Mouse (Mus musculus): ENCODE results near the gene Bach1.

The Bach1 gene

GRCm38 (mm10) chr16:87714550-87714949 lies 15.8 kb downstream of the Bach1 start:
- DNase-seq, result no peak

DNA sequence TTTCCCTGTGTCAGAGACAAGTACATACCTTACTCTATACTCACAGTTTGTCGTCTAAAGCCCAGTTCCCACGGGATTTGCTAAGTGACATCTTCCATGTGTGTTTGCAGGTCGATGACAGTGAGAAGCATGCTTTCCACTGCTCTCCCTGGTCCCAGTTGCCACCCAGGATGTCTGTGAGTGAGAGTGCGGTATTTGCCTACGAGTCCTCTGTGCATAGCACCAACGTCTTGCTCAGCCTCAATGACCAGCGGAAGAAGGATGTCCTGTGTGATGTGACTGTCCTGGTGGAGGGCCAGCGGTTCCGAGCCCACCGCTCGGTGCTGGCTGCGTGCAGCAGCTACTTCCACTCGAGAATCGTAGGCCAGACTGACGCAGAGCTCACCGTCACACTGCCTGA lies 16.5 kb downstream of the Bach1 start:
- DNase-seq, result no peak

- DNase-seq, result no peak
Observed at GRCm38 (mm10) chr16:87716269-87716668, 17.5 kb downstream of the Bach1 start.

DNA sequence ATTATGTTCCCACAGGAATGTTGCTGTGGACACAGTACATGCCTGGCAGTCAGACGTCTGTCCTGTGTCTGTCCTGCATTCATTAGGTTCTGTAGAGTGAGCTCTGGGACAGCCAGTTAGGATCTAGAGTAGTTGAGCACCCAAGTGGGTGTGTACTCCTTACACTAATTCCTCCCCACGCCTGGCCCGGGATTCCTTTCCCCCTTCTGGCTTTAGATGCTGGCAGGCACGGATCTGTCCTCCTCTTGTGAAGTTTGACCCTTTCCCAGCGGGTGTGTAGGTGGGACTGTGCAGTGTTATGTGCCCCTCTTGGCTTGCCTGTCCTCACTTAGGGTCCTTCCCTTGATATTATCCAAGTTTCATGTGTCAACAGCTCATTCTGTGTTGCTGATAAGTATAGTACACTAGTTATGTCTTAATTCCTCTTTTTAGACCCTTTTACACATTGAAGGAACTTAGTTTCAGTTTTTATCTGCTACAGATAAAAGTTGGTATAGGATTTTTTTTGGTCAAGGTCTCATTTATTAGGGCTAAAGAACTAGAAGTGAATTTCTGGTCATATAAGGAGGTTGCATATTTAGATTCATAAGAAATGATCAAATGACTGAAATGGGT lies 18.4 kb downstream of the Bach1 start:
- no peak for DNase-seq

GRCm38 (mm10) chr16:87719071-87719470 lies 20.3 kb downstream of the Bach1 start:
- no peak for DNase-seq

DNA sequence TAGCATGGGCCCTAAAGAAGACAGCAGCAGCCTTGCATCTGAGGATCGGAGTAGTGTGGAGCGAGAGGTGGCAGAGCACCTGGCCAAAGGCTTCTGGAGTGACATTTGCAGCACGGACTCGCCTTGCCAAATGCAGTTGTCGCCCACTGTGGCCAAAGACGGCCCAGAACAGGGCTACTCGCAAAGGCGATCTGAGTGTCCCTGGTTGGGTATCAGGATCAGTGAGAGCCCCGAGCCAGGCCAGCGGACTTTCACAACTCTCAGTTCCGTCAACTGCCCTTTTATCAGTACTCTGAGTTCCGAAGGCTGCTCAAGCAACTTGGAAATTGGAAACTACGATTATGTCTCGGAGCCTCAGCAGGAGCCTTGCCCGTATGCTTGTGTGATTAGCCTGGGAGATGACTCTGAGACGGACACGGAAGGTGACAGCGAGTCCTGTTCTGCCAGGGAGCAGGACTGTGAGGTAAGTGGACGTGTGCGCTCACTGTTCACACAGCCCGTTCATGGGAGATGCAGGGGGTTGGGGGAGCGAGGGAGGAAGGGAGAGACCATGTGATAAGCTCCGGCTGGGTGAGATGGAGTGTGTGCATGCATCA lies 21.0 kb downstream of the Bach1 start:
- DNase-seq, result no peak

DNA sequence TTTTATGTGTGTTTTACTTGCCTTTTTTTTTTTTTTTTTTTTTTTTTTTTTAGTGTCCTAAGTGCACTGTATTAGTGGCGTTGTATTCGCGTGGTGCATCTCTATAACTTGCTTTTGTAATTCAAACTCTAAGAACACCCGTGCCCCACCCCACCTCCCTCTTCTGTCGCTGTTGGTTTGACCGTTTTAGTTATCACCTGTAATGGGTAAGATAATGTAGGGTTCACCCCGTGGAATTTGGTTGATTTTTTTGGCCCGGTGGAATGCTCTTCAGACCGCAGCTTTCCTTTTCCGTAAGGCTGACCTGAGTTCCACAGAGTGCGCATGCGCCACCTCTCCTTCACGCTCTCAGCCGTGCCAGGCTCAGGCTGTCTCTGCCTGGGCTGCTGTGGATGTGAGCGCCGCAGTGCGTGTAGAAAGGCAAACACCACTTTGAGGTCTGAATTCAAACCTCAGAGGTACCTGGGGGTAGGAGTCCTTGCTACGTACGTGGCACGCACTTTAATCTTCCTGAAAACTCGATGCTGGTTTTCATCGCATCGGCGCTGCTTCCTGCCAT lies 22.2 kb downstream of the Bach1 start:
- no peak for DNase-seq

GRCm38 (mm10) chr16:87722857-87723256 lies 24.1 kb downstream of the Bach1 start:
- DNase-seq, result no peak

DNA sequence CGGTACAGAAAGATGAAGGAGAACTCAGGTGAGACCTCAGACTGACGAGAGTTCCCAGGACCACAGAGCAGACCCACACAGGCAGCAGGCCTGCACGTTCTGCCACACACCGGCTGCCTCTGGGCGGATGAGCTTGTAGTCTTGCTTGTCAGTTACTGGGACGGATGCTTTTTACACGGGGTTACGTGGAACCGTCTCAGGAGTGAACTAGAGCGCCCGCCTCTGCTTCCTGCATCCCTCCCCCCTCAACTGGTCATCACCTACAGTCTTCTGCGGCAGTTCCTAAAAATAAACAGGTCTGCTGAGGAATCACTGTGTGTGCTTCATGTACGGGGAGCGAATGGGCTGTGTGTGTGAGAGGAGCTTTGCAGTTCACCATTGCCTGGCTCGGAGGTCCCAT lies 24.7 kb downstream of the Bach1 start:
- no peak for DNase-seq

DNA sequence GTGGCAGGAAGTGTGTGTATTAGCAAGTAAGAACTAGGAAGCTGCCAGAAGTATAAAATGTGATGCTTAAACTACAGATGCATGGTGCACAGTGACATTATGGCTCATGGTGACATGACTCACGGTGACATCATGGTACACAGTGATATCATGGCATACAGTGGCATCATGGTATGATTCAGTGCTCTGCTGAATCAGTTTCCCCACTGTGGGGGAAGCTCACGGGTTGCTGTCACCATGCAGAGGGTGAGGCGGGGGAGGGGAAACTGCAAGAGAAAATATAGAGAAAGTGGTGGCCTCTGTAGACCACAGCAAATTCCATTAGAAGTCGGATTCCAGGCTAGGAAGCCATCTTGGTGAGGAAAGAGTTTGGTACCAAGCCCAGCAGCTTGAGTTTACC lies 26.1 kb downstream of the Bach1 start:
- no peak for DNase-seq

DNA sequence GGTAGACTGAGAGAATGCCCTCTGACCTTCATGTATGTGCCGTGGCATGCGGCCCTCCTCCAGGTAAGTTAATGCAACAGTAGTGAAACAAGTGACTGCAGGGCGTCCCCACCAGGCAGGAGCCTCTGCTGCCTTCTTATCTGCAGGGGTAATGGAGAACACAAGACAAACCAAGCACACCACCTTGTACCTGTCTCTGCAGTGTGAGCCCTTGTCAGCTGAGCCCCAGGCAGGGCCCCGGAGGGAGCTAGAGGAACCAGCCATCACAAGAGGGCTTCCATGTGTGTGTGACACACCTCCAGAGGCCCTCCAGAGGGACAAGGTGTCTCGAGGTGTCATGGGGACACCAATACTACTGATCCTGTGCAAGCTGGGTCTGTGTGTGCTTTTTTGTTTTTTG lies 26.5 kb downstream of the Bach1 start:
- no peak for DNase-seq

DNA sequence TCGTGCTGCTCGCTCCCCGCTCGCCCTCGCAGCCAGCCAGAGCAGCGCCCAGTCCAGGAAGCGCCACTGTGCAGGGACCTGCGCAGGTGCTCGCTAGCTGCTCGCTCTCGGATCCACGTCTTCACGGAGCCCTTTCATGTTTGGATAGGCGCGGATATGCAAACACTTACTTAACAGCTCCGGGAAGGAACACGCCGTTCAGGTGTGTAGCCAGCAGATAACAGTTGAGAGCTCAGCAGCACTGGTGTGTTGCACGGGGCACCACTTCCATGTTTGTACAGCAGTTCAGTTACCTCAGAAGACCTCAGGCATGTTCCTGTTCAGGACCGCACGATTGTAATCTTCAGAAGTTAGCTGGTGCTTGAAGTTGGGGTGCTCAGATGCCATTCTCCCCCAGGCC lies 27.2 kb downstream of the Bach1 start:
- DNase-seq, result no peak

DNA sequence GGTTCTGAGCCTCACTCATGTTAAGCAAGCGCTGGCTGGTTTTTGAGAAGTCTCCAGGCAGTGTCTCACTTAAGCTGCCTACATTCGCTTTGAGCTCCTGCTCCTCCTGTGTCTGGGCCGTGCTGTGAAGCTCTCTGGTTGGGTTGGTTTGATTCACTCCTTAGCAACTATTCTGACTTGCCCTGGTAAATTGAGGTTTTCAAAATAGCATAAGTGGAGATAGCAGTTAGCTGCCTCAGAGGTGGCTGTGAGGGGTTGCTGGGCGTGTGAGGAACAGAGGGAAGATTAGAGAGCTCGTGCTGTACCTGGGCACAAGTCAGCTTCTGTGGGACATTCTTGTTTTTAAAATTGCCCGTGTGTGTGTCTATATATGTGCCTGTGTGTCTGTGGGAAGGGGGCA lies 27.6 kb downstream of the Bach1 start:
- no peak for DNase-seq

- no peak for DNase-seq
Observed at GRCm38 (mm10) chr16:87727250-87727649, 28.5 kb downstream of the Bach1 start.

DNA sequence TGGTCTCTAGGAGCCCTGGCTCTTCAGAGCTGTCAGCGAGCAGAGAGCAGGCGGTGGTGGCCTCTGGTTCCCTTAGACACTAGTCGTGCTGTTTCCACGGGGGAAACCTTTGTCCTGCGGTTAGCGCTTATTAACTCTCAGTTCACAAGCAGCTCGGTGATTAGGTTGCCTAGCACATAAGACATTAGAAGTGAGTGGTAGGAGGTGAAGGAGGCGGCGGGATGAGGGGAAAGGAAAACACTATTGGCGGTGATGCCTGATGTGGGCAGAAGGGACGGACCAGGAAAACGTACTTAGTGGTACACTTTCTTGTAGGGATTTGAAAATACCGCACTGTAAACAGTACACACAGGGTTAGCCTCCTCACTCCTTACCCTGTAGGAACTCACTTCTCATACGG lies 29.2 kb downstream of the Bach1 start:
- no peak for DNase-seq

DNA sequence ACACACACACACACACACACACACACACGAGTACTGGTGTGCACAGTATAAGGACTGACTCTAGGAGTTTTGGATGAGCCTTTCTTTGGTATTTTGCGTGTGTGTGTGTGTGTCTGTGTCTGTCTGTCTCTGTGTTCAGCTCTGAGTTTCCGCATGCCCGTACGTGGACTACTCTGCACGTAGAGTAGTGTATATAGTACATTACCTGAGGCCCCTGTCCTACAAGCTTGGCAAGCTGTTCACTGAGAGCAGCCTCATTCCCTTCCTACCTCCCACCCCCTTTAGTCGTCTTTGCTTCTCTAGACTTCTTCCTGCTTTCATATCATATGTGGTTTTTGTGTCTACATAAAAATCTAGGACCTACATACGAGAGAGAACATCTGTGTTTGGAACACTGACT lies 30.0 kb downstream of the Bach1 start:
- no peak for DNase-seq

- no peak for DNase-seq
Observed at GRCm38 (mm10) chr16:87729469-87729868, 30.7 kb downstream of the Bach1 start.

GRCm38 (mm10) chr16:87734868-87735381 lies 36.2 kb downstream of the Bach1 start:
- DNase-seq, result no peak

- no peak for DNase-seq
Observed at GRCm38 (mm10) chr16:87736106-87736505, 37.4 kb downstream of the Bach1 start.

DNA sequence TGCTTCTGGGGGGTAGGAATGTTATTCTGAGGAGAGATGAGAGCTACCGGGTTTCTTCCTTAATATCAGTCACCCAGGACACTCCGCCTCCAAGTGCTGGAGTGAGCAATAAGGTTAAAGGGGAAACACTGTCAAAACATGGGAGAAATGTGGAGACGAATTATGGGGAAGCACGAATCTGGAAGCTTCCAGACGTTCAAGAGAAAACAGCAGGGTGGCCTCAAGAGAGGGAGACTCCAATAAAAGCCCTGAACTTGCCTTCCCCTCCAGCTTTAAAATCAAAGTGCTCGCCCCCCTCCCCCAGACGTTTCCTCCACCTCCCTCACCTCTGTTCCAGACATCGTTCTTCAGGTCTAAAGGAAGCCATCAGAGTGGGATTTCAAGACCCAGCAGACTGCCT lies 38.6 kb downstream of the Bach1 start:
- no peak for DNase-seq

GRCm38 (mm10) chr16:87737842-87738639 lies 39.3 kb downstream of the Bach1 start:
- no peak for DNase-seq

- no peak for DNase-seq
Observed at GRCm38 (mm10) chr16:87741034-87741715, 42.4 kb downstream of the Bach1 start.

GRCm38 (mm10) chr16:87743661-87744060 lies 44.9 kb downstream of the Bach1 start:
- no peak for DNase-seq

Measured in kidney, postnatal 36 days (tissue).